Mouse (Mus musculus) c-Kit-positive CD71-positive TER-119-positive erythroid progenitor cells, embryonic 14.5 days (primary cell): ENCODE measurements around the gene Kif21b.

Source experiments
- DNase-seq: peaks from one replicate; pipeline ENCODE4 v3.0.0-alpha.2; 2013; ENCODE audit warnings: low spot score

The Kif21b gene

GRCm38 (mm10) chr1:136159830-136160229, 28.6 kb downstream of the Kif21b start:
- DNase-seq: no peak

- no peak for DNase-seq
Measured at GRCm38 (mm10) chr1:136160297-136160696, 29.1 kb downstream of the Kif21b start.

GRCm38 (mm10) chr1:136160930-136161329, 29.7 kb downstream of the Kif21b start:
- no peak for DNase-seq

GRCm38 (mm10) chr1:136161333-136161921, 30.2 kb downstream of the Kif21b start:
- DNase-seq: no peak

GRCm38 (mm10) chr1:136165436-136165835, 34.2 kb downstream of the Kif21b start:
- DNase-seq: no peak

- no peak for DNase-seq
Measured at GRCm38 (mm10) chr1:136167657-136168056, 36.5 kb downstream of the Kif21b start.

DNA sequence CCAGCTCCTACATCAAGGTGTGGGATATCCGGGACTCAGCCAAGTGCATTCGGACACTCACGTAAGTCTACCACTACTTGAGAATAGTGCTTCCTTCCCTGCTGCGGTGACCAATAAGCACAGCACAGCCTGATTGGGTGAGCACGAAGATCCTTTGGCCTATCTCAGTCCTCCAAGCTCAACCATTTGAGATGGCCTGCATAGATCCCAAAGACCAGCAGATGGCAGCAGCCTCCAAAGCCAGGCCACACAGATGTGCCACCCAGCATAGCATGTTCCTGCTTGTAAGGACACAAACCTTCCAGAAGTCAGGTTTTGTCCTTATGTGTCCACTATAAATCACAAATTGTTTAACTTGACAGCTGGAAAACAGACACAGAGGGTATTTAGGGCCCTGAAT, 38.9 kb downstream of the Kif21b start:
- DNase-seq: peak; percentile 73

GRCm38 (mm10) chr1:136172696-136173095, 41.5 kb downstream of the Kif21b start:
- no peak for DNase-seq

- peak; percentile 54 for DNase-seq
Measured at GRCm38 (mm10) chr1:136174101-136174606, 43.0 kb downstream of the Kif21b start.

GRCm38 (mm10) chr1:136175183-136175582, 44.0 kb downstream of the Kif21b start:
- DNase-seq: peak; percentile 81

DNA sequence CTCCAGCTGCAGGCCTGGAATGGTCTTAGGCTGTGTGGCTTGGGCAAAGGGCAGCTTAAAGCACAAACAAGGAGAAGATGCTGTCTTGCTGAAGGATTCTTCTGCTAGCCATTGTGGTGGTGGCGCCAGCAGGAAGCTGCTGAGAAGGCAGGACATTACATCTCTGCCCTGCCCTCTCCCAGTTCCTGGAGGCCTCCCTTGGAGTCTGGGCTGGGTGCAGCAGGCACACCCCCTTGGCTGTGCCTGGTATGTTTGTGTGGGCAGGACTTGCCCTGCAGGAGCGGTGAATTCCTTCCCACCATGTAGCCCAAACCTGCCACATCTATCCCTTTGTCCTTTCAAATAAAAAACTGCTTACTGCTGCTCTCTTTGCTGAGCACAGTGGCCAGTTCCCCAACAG, 45.9 kb downstream of the Kif21b start:
- no peak for DNase-seq

DNA sequence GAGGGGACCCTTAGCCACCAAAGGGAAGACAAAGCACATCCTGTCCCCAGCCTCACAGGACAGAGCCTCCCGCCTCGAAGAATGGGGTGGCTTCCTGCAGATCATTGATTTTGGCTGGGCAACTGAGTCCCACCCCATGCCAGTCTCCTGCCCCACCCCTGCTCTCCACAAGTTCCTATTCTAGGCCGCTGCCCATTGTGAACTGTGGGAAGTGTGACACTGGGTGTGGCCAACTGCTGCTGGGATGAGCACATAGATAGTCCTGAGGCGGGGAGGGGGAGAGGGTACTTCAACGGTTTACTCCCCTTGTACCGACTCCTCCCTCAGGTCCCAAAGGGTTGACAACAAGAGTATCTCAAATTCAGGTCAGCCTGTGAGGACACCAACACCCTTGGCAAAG, 47.6 kb downstream of the Kif21b start:
- DNase-seq: no peak

- DNase-seq: peak; percentile 51
Measured at GRCm38 (mm10) chr1:136179511-136180001, 48.4 kb downstream of the Kif21b start.

- no peak for DNase-seq
Measured at GRCm38 (mm10) chr1:136190033-136190432, 58.8 kb downstream of the Kif21b start.

- peak; percentile 22 for DNase-seq
Measured at GRCm38 (mm10) chr1:136212803-136213202, 81.6 kb downstream of the Kif21b start, which contains the start of gene Mroh3. TSS of gene Mroh3 (minus strand) at chr1:136212828.

DNA sequence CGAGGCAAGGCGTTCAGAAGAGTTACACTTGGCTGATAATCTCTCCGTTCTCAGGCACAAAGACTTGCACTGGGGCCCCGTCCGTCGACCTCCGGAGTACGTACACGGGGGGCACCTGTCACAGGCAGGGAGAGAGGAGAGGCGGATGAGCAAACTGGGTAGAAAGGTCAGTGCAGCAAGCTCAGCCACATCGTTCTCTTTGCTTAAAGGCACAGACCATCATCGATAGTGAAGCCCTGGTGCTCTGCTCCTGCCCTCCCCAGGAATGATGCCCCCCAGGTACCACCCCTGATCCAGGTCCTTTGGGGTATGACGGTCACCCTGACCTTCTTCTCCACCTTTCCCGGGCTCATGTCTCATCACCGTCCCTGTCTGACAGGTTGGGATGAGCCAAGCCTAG, 83.1 kb downstream of the Kif21b start:
- no peak for DNase-seq

DNA sequence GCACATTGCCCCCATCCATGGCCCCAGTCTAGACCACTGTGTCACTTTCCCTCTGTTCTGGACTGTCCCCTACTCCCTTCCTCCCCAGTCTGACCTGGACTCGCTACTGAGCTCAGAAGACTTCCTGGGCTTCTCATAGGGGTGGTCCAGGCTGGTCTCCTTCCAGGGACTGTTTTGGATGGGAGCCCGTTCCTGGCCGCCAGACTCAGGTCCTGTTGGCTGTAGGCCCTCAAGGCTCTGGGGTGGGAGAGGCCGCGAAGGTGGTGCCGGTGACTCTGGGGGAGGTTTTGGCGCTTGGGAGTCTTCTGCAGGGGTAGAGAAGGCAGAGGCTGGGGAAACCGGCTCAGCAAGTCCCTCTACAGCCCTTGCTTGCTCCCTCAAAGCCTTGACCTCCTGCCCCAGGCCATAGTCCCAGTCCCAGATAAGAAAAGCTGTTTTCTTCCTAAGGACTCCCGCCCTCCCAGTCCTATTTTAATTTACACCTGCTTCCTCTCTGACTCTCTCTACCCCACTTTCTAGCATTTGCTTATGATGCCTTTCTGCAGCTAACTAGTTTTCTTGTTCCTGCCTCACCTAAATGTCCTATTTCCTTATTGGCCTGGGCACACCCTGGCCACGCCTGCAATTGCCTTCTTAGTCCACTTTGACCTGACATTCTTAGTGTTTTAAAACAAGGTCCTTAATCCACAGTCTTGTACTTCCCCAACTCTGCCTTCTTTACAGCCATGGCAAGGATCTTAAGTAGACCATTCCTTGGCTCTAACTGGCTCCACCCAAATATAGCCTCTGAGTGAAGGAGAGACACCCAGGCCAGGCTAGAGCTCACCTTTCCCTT, 89.1 kb downstream of the Kif21b start:
- no peak for DNase-seq

GRCm38 (mm10) chr1:136222386-136222785, 91.2 kb downstream of the Kif21b start:
- no peak for DNase-seq

- no peak for DNase-seq
Measured at GRCm38 (mm10) chr1:136223758-136224342, 92.7 kb downstream of the Kif21b start.

DNA sequence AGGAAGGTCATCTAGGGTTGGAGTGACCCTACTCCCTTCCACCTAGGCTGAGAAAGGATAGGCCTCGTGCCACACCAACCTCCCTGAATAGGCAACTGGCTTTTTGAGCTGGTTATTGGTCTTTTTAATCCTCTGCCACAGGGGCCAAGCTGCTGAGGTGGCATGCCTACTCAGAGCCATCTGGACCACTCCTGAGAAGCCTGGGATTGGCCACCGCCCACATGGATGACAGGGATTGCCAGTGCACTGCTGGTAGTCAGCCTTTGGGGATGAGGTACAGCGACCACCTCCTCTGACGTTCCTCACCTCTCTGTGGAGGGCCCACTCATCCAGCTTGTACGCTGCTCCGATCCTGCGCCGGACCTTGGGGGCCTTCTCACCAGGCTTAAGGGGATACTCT, 94.7 kb downstream of the Kif21b start:
- DNase-seq: no peak

DNA sequence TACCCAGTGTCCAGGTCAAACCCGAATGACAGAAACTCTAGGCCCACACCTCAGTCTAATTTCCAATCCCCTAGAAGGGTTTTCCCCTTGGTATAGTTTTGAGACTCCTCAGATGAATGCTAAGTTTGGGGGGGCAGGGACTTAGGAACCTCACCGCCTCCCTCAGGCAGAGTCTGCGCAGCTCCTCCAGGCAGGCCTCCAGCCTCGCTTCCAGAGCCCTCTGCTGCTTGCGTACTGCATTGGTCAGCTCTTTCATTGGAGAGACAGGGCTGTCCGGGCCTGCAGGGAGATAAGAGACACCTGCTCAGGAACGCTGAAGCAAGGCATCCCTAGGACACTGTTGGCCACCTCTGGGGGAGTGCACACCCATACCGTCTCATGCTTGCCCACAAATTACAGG, 95.4 kb downstream of the Kif21b start:
- no peak for DNase-seq
